Mouse (Mus musculus) lung, postnatal 0 days (tissue): ENCODE measurements around the gene Gm8374.
"Not testable (repeated sequence)": the region's sequence is repeated elsewhere in the genome, so short reads cannot be mapped to it uniquely, and the experiment has no call there.

Experiments
- CTCF ChIP-seq: IDR thresholded peaks from 2 replicates; pipeline ENCODE4 v1.5.1; 2016; ENCODE audit warnings: antibody characterized with exemption, mild to moderate bottlenecking
- EP300 ChIP-seq: IDR thresholded peaks from 2 replicates; pipeline ENCODE4 v1.6.1; 2016; ENCODE audit warnings: antibody characterized with exemption, mild to moderate bottlenecking, control low read depth

DNA sequence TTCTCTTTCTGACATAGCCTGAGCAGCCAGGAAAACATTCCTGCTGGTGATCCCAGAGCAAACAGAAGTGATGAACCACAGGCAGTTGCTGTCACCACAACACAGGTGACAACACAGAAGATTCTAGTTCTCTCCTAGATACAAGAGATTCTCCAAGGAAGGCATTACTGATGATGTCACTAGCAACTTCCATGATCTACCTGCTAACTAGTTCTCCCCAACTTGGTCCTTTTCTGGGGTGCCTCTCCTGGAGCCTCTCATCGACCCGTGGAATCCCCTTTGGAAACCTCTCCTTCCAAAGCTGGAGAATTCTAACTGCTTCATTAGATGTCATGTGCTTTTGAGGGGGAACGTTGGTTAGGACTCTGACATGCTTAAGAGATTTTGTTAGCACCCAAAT lies at the start of gene Gm8374:
- not testable (repeated sequence) for TF ChIP-seq CTCF, EP300
